11 mouse cellular contexts compared by ENCODE assay signal in the genomic region with DNA sequence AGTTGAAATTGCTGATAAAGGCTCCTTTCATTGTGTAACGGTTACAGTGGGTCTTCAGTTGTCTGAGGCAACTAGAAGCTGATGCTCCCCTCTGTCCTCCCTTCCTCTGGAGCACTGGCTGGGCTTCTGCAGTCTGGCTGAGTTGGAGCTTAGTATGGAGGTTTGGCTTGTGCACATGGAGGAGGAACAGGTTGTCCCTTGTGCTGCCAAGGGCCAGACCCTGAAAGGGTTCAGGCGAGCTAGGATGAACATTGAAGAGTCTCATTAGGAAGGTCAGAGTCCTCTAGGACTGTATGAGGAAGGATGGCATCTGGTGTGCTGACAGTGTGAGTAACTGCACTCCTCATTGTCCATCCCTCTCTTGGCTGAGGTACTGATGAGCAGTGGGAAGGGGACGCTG. TPM values are rescaled to one million over a fixed set of nuclear protein-coding genes. Genes with fewer than 3 reads are reported as not detected.
A peak's percentile ranks its signal among the peaks of the same experiment; 100 is the strongest.
DNase-seq lines count a peak whose midpoint lies in the region; ATAC-seq lines count a peak whose summit lies in the region.
"Had no signal": no experiment of that assay in that cellular context is flagged by ENCODE, and none has a peak within 500 bp of the region (broad histone marks: within the 10 kb centered on the region; RNA-seq: fewer than 3 reads in every experiment).

No protein-coding gene starts in this region.

- H3K4me3 ChIP-seq in hindbrain, embryonic 13.5 days: no peak overlapping the region
- H3K4me3 ChIP-seq in hindbrain, embryonic 10.5 days: no peak overlapping the region
- H3K4me3 ChIP-seq in megakaryocyte, embryonic 14.5 days (replicated peaks): peak overlapping the region; percentile 14
- H3K4me3 ChIP-seq in forebrain, embryonic 13.5 days: no peak overlapping the region
- H3K4me3 ChIP-seq in hindbrain, embryonic 15.5 days: no peak overlapping the region
- H3K4me3 ChIP-seq: heart, embryonic 15.5 days had no signal

- peaks cover 26% of the 10 kb centered on the region for H3K4me1 ChIP-seq in hindbrain, embryonic 13.5 days (replicated peaks)
- peaks cover 10% of the 10 kb centered on the region; the same call in 1 of the 2 replicates for H3K4me1 ChIP-seq in hindbrain, embryonic 10.5 days (replicated peaks)
- H3K4me1 ChIP-seq in megakaryocyte, embryonic 14.5 days: peaks cover 69% of the 10 kb centered on the region
- peaks cover 19% of the 10 kb centered on the region for H3K4me1 ChIP-seq in forebrain, embryonic 13.5 days
- H3K4me1 ChIP-seq in hindbrain, embryonic 15.5 days (replicated peaks): peaks cover 28% of the 10 kb centered on the region

- 79% methylated on average over 3 of the region's 3 CpGs for WGBS in hindbrain, embryonic 13.5 days
- 86% methylated on average over 3 of the region's 3 CpGs for WGBS in hindbrain, embryonic 10.5 days
- 63% methylated on average over 3 of the region's 3 CpGs for WGBS in forebrain, embryonic 13.5 days
- WGBS in hindbrain, embryonic 15.5 days: 79% methylated on average over 3 of the region's 3 CpGs

- peak overlapping the region; percentile 49; the same call in 1 of the 2 replicates for H3K9ac ChIP-seq in hindbrain, embryonic 13.5 days
- no peak overlapping the region for H3K9ac ChIP-seq in forebrain, embryonic 13.5 days
- H3K9ac ChIP-seq in hindbrain, embryonic 15.5 days: no peak overlapping the region
- H3K9ac ChIP-seq: heart, embryonic 15.5 days; liver, embryonic 14.5 days had no signal

- H3K27me3 ChIP-seq in hindbrain, embryonic 13.5 days: no peaks in the 10 kb centered on the region
- no peaks in the 10 kb centered on the region for H3K27me3 ChIP-seq in hindbrain, embryonic 10.5 days (ENCODE audit: insufficient read depth, poor library complexity, severe bottlenecking)
- no peaks in the 10 kb centered on the region for H3K27me3 ChIP-seq in megakaryocyte, embryonic 14.5 days (replicated peaks)
- no peaks in the 10 kb centered on the region for H3K27me3 ChIP-seq in forebrain, embryonic 13.5 days
- H3K27me3 ChIP-seq in hindbrain, embryonic 15.5 days: no peaks in the 10 kb centered on the region
- H3K27me3 ChIP-seq: heart, embryonic 15.5 days had no signal

- no peak overlapping the region for H3K4me2 ChIP-seq in hindbrain, embryonic 13.5 days
- H3K4me2 ChIP-seq in forebrain, embryonic 13.5 days: no peak overlapping the region
- no peak overlapping the region for H3K4me2 ChIP-seq in hindbrain, embryonic 15.5 days
- H3K4me2 ChIP-seq: heart, embryonic 15.5 days had no signal

- peak; percentile 44; the same call in 1 of the 2 replicates for ATAC-seq in hindbrain, embryonic 13.5 days (ENCODE audit: low FRiP score)
- ATAC-seq in megakaryocyte, adult 5-6 weeks (ENCODE audit: poor library complexity, severe bottlenecking): no peak
- ATAC-seq in forebrain, embryonic 13.5 days: 0 out of 2 replicates have a peak, but pooled peaks have one; percentile 4
- ATAC-seq in hindbrain, embryonic 15.5 days (ENCODE audit: low FRiP score, low read depth): peak; percentile 42; the same call in 1 of the 2 replicates

- H3K9me3 ChIP-seq in hindbrain, embryonic 13.5 days: no peaks in the 10 kb centered on the region
- H3K9me3 ChIP-seq in hindbrain, embryonic 10.5 days: no peaks in the 10 kb centered on the region
- no peaks in the 10 kb centered on the region for H3K9me3 ChIP-seq in megakaryocyte, embryonic 14.5 days
- H3K9me3 ChIP-seq in forebrain, embryonic 13.5 days (replicated peaks): no peaks in the 10 kb centered on the region
- H3K9me3 ChIP-seq in hindbrain, embryonic 15.5 days: no peaks in the 10 kb centered on the region
- H3K9me3 ChIP-seq: heart, embryonic 15.5 days had no signal

- H3K36me3 ChIP-seq in hindbrain, embryonic 13.5 days: peaks cover 39% of the 10 kb centered on the region
- H3K36me3 ChIP-seq in hindbrain, embryonic 10.5 days: peaks cover 64% of the 10 kb centered on the region
- peaks cover 92% of the 10 kb centered on the region for H3K36me3 ChIP-seq in megakaryocyte, embryonic 14.5 days (replicated peaks; ENCODE audit: low read length)
- H3K36me3 ChIP-seq in forebrain, embryonic 13.5 days (ENCODE audit: poor library complexity, severe bottlenecking): peaks cover 44% of the 10 kb centered on the region
- H3K36me3 ChIP-seq in hindbrain, embryonic 15.5 days: peaks cover 16% of the 10 kb centered on the region

- no peak for DNase-seq in hindbrain, embryonic 10.5 days (ENCODE audit: low spot score)
- no peak for DNase-seq in embryo, embryonic 11 days
- no peak for DNase-seq in cerebellum, postnatal 25 days
- DNase-seq: gastrocnemius, postnatal 25 days had no signal

- no peak overlapping the region for H3K27ac ChIP-seq in hindbrain, embryonic 13.5 days
- H3K27ac ChIP-seq in hindbrain, embryonic 10.5 days: no peak overlapping the region
- peak overlapping the region; percentile 27; the same call in 1 of the 2 replicates for H3K27ac ChIP-seq in forebrain, embryonic 13.5 days
- no peak overlapping the region for H3K27ac ChIP-seq in hindbrain, embryonic 15.5 days (replicated peaks)
- H3K27ac ChIP-seq: heart, embryonic 15.5 days; liver, embryonic 14.5 days had no signal

RNA-seq across cellular contexts. Expression of a gene that starts 18.1 kb away (rescaled TPM):
- 24.7 and 29.4 TPM in 2 replicates for polyA plus RNA-seq in hindbrain, embryonic 13.5 days (2015; fragmentation: Nextera tagmentation; extraction: Ambion mirVana)
- polyA plus RNA-seq in hindbrain, embryonic 10.5 days (2016; fragmentation: Nextera tagmentation; extraction: Ambion mirVana): 28.9 and 30.4 TPM in 2 replicates
- 1.0 and 1.5 TPM in 2 replicates for polyA plus RNA-seq in megakaryocyte, embryonic 14.5 days (2012; ENCODE audit: insufficient read depth, low replicate concordance)
- 5.9 and 7.2 TPM in 2 replicates for total RNA-seq in megakaryocyte, adult 5-6 weeks (2015)
- 8.7 and 13.5 TPM in 2 replicates for total RNA-seq in megakaryocyte, adult 5-6 weeks (2017)
- 25.2 and 28.4 TPM in 2 replicates for polyA plus RNA-seq in forebrain, embryonic 13.5 days (2015; fragmentation: Nextera tagmentation; extraction: Ambion mirVana)
- polyA plus RNA-seq in hindbrain, embryonic 15.5 days (2015; fragmentation: Nextera tagmentation; extraction: Ambion mirVana): 22.9 and 27.5 TPM in 2 replicates
